Mouse (Mus musculus): ENCODE measurements around the gene Ilvbl.

DNA sequence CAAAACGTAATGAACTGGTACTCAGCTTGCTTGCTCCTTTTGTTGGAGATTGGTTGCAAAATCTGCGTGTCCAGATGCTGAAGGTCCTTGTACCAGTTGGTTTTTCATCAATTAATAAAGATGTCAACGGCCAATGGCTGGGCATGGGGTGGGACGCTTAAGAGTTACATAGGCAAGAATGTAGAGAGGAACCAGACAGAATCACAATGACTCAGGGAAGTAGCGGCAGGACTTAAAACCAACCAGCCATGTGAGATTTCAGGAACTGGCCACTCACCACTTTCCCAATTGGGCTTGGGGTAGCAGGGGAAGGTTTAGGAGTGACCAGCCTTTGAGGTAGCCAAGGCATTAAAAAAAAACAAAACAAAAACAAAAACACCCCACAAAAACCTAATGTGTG lies 25.7 kb downstream of the Ilvbl start:
- TF ChIP-seq CTCF (conservative IDR thresholded peaks at IDR 0.05; ENCODE audit: low read length): no peak
- TF ChIP-seq POU5F1 (IDR thresholded peaks at IDR 0.05; ENCODE audit: borderline replicate concordance, low read length): no peak
- TF ChIP-seq NANOG (IDR thresholded peaks at IDR 0.05; ENCODE audit: borderline replicate concordance, low read length): no peak

Data from E14TG2a.4 (cell line).